Mouse (Mus musculus) skeletal muscle tissue, adult 2 months (tissue): ENCODE data around the gene Smg6.

Experiments
- DNase-seq: peaks from one replicate; pipeline ENCODE4 v3.0.0-alpha.2; 2012; ENCODE audit warnings: low read depth, low spot score

The Smg6 gene

GRCm38 (mm10) chr11:74925577-74926387 lies at the start of gene Smg6, which contains the start of gene Srr:
TSS of gene Smg6 (plus strand) at chr11:74925823.
TSS of gene Srr (minus strand) at chr11:74925948.
- DNase-seq = peak; percentile 95

GRCm38 (mm10) chr11:74876801-74877200 lies 48.8 kb upstream of the Smg6 start:
- DNase-seq = no peak

GRCm38 (mm10) chr11:74880999-74881398 lies 44.6 kb upstream of the Smg6 start:
- DNase-seq = no peak

GRCm38 (mm10) chr11:74881979-74882378 lies 43.6 kb upstream of the Smg6 start:
- DNase-seq = no peak

- no peak for DNase-seq
Measured at GRCm38 (mm10) chr11:74883098-74883497, 42.5 kb upstream of the Smg6 start.

GRCm38 (mm10) chr11:74894619-74895018 lies 31.0 kb upstream of the Smg6 start:
- DNase-seq = peak; percentile 35

- DNase-seq = peak; percentile 18
Measured at GRCm38 (mm10) chr11:74895980-74896900, 29.4 kb upstream of the Smg6 start.

GRCm38 (mm10) chr11:74896901-74897677 lies 28.5 kb upstream of the Smg6 start, which contains the start of gene Sgsm2:
TSS of gene Sgsm2 (minus strand) at chr11:74897060.
- peak; percentile 50 for DNase-seq

- DNase-seq = peak; percentile 93
Measured at GRCm38 (mm10) chr11:74897678-74898516, 27.7 kb upstream of the Smg6 start, which contains the start of gene Tsr1. TSS of gene Tsr1 (plus strand) at chr11:74898071.

- no peak for DNase-seq
Measured at GRCm38 (mm10) chr11:74898517-74898827, 27.2 kb upstream of the Smg6 start.

- DNase-seq = no peak
Measured at GRCm38 (mm10) chr11:74901555-74901954, 24.1 kb upstream of the Smg6 start.

- DNase-seq = no peak
Measured at GRCm38 (mm10) chr11:74902416-74902815, 23.2 kb upstream of the Smg6 start.

GRCm38 (mm10) chr11:74907850-74908249 lies 17.8 kb upstream of the Smg6 start:
- DNase-seq = no peak

- DNase-seq = no peak
Measured at GRCm38 (mm10) chr11:74908618-74909399, 16.8 kb upstream of the Smg6 start.

- no peak for DNase-seq
Measured at GRCm38 (mm10) chr11:74909978-74910377, 15.6 kb upstream of the Smg6 start.

GRCm38 (mm10) chr11:74912492-74912891 lies 13.1 kb upstream of the Smg6 start:
- no peak for DNase-seq

- no peak for DNase-seq
Measured at GRCm38 (mm10) chr11:74919249-74919648, 6.4 kb upstream of the Smg6 start.

- no peak for DNase-seq
Measured at GRCm38 (mm10) chr11:74924149-74924548, 1.5 kb upstream of the Smg6 start.

GRCm38 (mm10) chr11:74926388-74927005 lies 874 bp downstream of the Smg6 start:
- peak; percentile 30 for DNase-seq
